Mouse (Mus musculus): ENCODE results near the gene Tppp3.

- TF ChIP-seq CTCF (IDR thresholded peaks at IDR 0.05; ENCODE audit: low read depth) (peak; percentile 77), EP300 (IDR thresholded peaks at IDR 0.05; ENCODE audit: low read depth) (no peak)
Observed at GRCm38 (mm10) chr8:105481453-105481852, 10.1 kb upstream of the Tppp3 start.

All from liver, embryonic 14.5 days (tissue).